Mouse (Mus musculus) layer of hippocampus, adult 2 months (tissue): ENCODE data around the gene Chic1. TPM values are rescaled to one million over a fixed set of nuclear protein-coding genes. Genes with fewer than 3 reads are reported as not detected.

Source experiments
- DNase-seq, 2 experiments: peaks; one replicate each; pipeline ENCODE4 v3.0.0; 2022; ENCODE audit warnings: low spot score in 2 of 2
- H3K27ac ChIP-seq: fragments of 200-600 bp; 2 replicates; pipeline ENCODE4 v1.8.1; 2022
- H3K4me3 ChIP-seq: fragments of 200-600 bp; 2 replicates; pipeline ENCODE4 v1.8.1; 2022; ENCODE audit warnings: mild to moderate bottlenecking
- CTCF ChIP-seq: fragments of 200-600 bp; conservative IDR thresholded peaks from 2 replicates; pipeline ENCODE4 v1.8.1; 2022; ENCODE audit warnings: antibody characterized with exemption, mild to moderate bottlenecking, moderate library complexity
- total RNA-seq, 2 experiments: library from RNA; stranded (reverse); gene quantifications; 2 replicates each; pipeline ENCODE4 v1.2.3; 2021

Gene Chic1
- total RNA-seq, 2 experiments from 2014 or later, result 20.1 to 21.6 TPM

GRCm38 (mm10) chrX:103371221-103371620, 14.9 kb downstream of the Chic1 start:
- no peak overlapping the region for H3K27ac ChIP-seq
- no peak for TF ChIP-seq CTCF
- no peak overlapping the region for H3K4me3 ChIP-seq
- DNase-seq, result no peak

- no peak overlapping the region for H3K4me3 ChIP-seq
- TF ChIP-seq CTCF, result peak; percentile 69
- peak in 1 of 2 experiments; percentile 10 for DNase-seq
Measured at GRCm38 (mm10) chrX:103371627-103372026, 15.4 kb downstream of the Chic1 start.

GRCm38 (mm10) chrX:103374250-103374649, 18.0 kb downstream of the Chic1 start:
- DNase-seq, result no peak
- peak; percentile 74 for TF ChIP-seq CTCF
- no peak overlapping the region for H3K27ac ChIP-seq
- no peak overlapping the region for H3K4me3 ChIP-seq

More at GRCm38 (mm10) chrX:103371627-103372026, 15.4 kb downstream of the Chic1 start:
- no peak overlapping the region for H3K27ac ChIP-seq

- H3K4me3 ChIP-seq, result no peak overlapping the region
- no peak for DNase-seq
- no peak overlapping the region for H3K27ac ChIP-seq
- TF ChIP-seq CTCF, result peak; percentile 64
Measured at GRCm38 (mm10) chrX:103384528-103384927, 28.3 kb downstream of the Chic1 start.

- Histone ChIP-seq H3K4me3 (no peak overlapping the region), H3K27ac (no peak overlapping the region)
- no peak for TF ChIP-seq CTCF
- DNase-seq, result no peak
Measured at GRCm38 (mm10) chrX:103388131-103388530, 31.9 kb downstream of the Chic1 start.

GRCm38 (mm10) chrX:103393841-103394240, 37.6 kb downstream of the Chic1 start:
- TF ChIP-seq CTCF, result no peak
- H3K27ac ChIP-seq, result no peak overlapping the region
- no peak overlapping the region for H3K4me3 ChIP-seq
- no peak for DNase-seq

- DNase-seq, result no peak
- no peak overlapping the region for H3K27ac ChIP-seq
- no peak for TF ChIP-seq CTCF
- no peak overlapping the region for H3K4me3 ChIP-seq
Measured at GRCm38 (mm10) chrX:103405021-103405420, 48.7 kb downstream of the Chic1 start.

DNA sequence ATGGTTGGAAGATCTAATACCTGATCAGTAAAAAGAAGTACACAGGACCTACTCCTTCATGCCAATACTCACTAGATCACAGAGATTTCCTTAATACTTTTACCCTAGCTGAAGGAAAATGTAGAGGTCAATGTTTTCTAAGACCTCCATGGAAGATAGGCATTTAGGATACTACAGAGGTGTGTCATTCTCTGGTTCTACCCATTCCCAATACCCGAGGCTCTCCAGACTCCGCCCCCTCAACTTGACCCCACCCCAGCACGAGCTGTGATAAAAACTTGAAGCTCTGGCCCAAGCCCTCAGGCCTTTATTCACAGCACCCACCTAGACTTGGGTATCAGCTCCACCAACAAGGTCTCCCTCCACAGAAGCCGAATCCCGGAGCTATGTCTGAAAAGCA, 57.9 kb downstream of the Chic1 start, which contains the start of gene Tsx:
Gene Tsx, plus strand, starts transcription at position 301 of the 400 bp plus-strand sequence.
- no peak for TF ChIP-seq CTCF
- no peak within 1 kb of the TSS for H3K4me3 ChIP-seq
- no peak within 1 kb of the TSS for H3K27ac ChIP-seq
- DNase-seq, result no peak

GRCm38 (mm10) chrX:103421710-103422109, 65.4 kb downstream of the Chic1 start, which contains the start of gene Gm26992:
TSS of gene Gm26992 (plus strand) at chrX:103422010.
- no peak for DNase-seq
- no peak for TF ChIP-seq CTCF
- Histone ChIP-seq H3K4me3 (no peak within 1 kb of the TSS), H3K27ac (no peak within 1 kb of the TSS)

DNA sequence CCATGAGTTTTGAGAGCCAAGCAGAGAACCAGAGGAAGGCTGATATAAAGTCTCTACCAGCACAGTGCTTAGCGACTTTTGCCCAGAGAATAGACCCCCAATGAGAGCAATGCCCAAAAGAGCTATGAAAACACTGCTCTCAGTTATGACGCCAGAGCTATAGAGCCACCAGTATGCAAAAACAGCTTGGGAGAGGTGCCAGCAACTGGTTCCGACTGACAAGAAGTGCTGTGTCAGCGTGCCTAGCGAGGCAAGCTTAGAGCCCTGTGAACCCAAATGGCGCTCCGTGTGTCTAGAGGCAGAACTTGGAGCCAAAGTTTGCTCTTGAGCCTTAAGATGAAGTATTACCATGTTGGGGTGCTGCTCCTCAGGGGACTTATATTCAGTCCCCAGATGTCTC, 71.4 kb downstream of the Chic1 start:
- DNase-seq, result no peak
- H3K27ac ChIP-seq, result no peak overlapping the region
- H3K4me3 ChIP-seq, result no peak overlapping the region
- no peak for TF ChIP-seq CTCF

GRCm38 (mm10) chrX:103432293-103432692, 76.0 kb downstream of the Chic1 start:
- H3K27ac ChIP-seq, result no peak overlapping the region
- H3K4me3 ChIP-seq, result no peak overlapping the region
- no peak for TF ChIP-seq CTCF
- no peak for DNase-seq

DNA sequence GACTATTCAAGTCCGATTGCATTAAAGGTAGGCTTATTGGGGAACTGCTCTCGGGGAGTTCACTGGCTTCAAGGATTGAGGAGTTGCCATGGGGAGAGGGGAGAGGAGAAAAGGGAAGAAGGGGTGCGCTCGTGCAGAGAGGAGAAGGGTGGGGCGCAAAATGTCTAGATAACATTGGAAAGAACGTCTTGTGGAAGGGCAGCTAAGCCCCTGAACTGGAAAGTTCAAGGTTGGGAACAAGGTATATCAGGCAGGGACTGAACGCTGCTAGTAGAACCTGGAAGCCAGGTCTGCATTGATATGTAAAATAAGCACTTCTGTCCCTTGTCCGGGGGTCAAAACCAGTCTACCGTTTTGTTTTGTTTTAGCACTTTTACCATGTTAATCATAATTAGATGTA, 81.7 kb downstream of the Chic1 start:
- Histone ChIP-seq H3K4me3 (no peak overlapping the region), H3K27ac (no peak overlapping the region)
- TF ChIP-seq CTCF, result no peak
- DNase-seq, result no peak

- peak; percentile 29 to 54 for DNase-seq
- H3K4me3 ChIP-seq, result no peak overlapping the region
- H3K27ac ChIP-seq, result no peak overlapping the region
- TF ChIP-seq CTCF, result peak; percentile 81
Measured at GRCm38 (mm10) chrX:103440803-103441202, 84.5 kb downstream of the Chic1 start.

DNA sequence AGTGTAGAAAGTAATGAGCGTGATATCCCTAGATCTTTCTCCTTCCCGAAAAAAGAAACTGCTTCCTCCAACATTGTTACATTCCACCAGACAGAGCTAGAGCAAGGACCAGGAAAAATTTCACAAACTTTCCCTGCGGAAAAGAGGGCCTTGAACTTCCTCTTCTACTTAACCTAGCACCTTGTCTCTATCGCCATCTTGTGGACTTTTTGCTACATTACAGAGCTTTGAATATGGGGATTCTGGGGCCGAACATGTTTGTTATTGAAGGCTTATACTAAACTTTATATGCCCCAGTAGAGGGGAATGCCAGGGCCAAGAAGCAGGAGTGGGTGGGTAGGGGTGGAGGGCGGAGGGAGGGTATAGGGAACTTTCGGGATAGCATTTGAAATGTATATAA, 87.5 kb downstream of the Chic1 start:
- H3K27ac ChIP-seq, result no peak overlapping the region
- no peak overlapping the region for H3K4me3 ChIP-seq
- peak; percentile 21 to 24 for DNase-seq
- peak; percentile 73 for TF ChIP-seq CTCF

Other genes with a start within 250 kb of the Chic1 start
- 10 to 100 TPM; 74.2 to 84.0 TPM for gene Nap1l2, start 169.8 kb upstream of the Chic1 start, total RNA-seq
- not detected for gene Cdx4, start 35.1 kb upstream of the Chic1 start, total RNA-seq
- gene Tsx, start 58.0 kb downstream of the Chic1 start, total RNA-seq, result not detected
- not detected for gene Gm26992, start 65.5 kb downstream of the Chic1 start, total RNA-seq